Mouse (Mus musculus) megakaryocyte, embryonic 14.5 days (primary cell): ENCODE data around the gene Ehd1. TPM values are rescaled to one million over a fixed set of nuclear protein-coding genes. Genes with fewer than 3 reads are reported as not detected.

Experiments used
- H3K27me3 ChIP-seq: replicated peaks from 2 replicates; pipeline ENCODE3; 2012; ENCODE audit warnings: inconsistent platforms
- H3K36me3 ChIP-seq: replicated peaks from 2 replicates; pipeline ENCODE3; 2012; ENCODE audit warnings: low read length, inconsistent platforms, mixed read lengths
- H3K4me1 ChIP-seq: 2 replicates; pipeline ENCODE4 v1.6.1; 2012; ENCODE audit warnings: inconsistent platforms
- H3K4me3 ChIP-seq: replicated peaks from 2 replicates; pipeline ENCODE3; 2012; ENCODE audit warnings: moderate library complexity, mild to moderate bottlenecking, inconsistent platforms
- H3K9me3 ChIP-seq: 2 replicates; pipeline ENCODE4 v1.6.1; 2012; ENCODE audit warnings: inconsistent platforms
- FLI1 ChIP-seq: IDR thresholded peaks from 2 replicates; pipeline ENCODE4 v1.6.1; 2012; ENCODE audit warnings: low read length, inconsistent platforms, mixed read lengths
- GATA1 ChIP-seq: IDR thresholded peaks from 3 replicates; pipeline ENCODE4 v1.6.1; 2012; ENCODE audit warnings: mixed read lengths, low read length, inconsistent platforms, borderline replicate concordance
- polyA plus RNA-seq: library from polyadenylated mRNA; stranded (reverse); fragments of >175 nt; gene quantifications from 2 replicates; pipeline ENCODE4 v1.2.3, GENCODE M21; 2012; ENCODE audit warnings: low replicate concordance; ENCODE audit not compliant: insufficient read depth

Ehd1 gene
- polyA plus RNA-seq, 1 experiment: 474 TPM

GRCm38 (mm10) chr19:6299450-6300267, 23.1 kb downstream of the Ehd1 start:
- peak overlapping the region; percentile 89 for H3K4me3 ChIP-seq
- TF ChIP-seq GATA1 (no peak), FLI1 (no peak)
- H3K9me3 ChIP-seq: no peaks in the 10 kb centered on the region
- peaks cover 100% of the 10 kb centered on the region for H3K4me1 ChIP-seq
- H3K27me3 ChIP-seq: no peaks in the 10 kb centered on the region
- H3K36me3 ChIP-seq: peaks cover 87% of the 10 kb centered on the region

- Histone ChIP-seq H3K36me3 (peaks cover 79% of the 10 kb centered on the region), H3K27me3 (no peaks in the 10 kb centered on the region), H3K4me1 (peaks cover 99% of the 10 kb centered on the region), H3K9me3 (no peaks in the 10 kb centered on the region), H3K4me3 (peak overlapping the region; percentile 38)
- TF ChIP-seq GATA1 (no peak), FLI1 (no peak)
Observed at GRCm38 (mm10) chr19:6300402-6300841, 23.9 kb downstream of the Ehd1 start.

DNA sequence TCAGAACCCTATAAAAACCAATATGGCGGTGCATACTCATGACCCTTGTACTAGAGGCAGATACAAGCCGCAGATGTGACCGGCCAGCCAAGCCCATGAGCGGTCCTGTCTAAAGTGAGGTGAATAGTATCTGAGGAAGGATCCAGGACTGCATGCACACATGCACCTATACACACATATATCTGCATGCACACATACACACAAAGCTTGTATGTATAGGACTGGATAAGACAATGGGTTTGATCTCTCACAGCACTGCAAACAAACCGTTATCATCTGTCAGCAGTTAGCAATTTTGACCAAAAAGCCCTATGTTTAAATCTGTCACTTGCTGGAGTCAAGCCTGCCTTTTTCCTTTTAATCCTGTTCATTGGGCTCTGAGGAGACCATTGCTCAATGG, 25.6 kb downstream of the Ehd1 start:
- no peaks in the 10 kb centered on the region for H3K9me3 ChIP-seq
- H3K4me3 ChIP-seq: no peak overlapping the region
- H3K36me3 ChIP-seq: peaks cover 63% of the 10 kb centered on the region
- H3K27me3 ChIP-seq: peaks cover 4% of the 10 kb centered on the region
- H3K4me1 ChIP-seq: peaks cover 99% of the 10 kb centered on the region
- TF ChIP-seq FLI1 (no peak), GATA1 (no peak)

- H3K4me3 ChIP-seq: peak overlapping the region; percentile 35
- H3K9me3 ChIP-seq: no peaks in the 10 kb centered on the region
- TF ChIP-seq FLI1 (no peak), GATA1 (no peak)
- peaks cover 59% of the 10 kb centered on the region for H3K36me3 ChIP-seq
- H3K27me3 ChIP-seq: peaks cover 4% of the 10 kb centered on the region
- H3K4me1 ChIP-seq: peaks cover 99% of the 10 kb centered on the region
Observed at GRCm38 (mm10) chr19:6302522-6302921, 26.0 kb downstream of the Ehd1 start.

GRCm38 (mm10) chr19:6303831-6304230, 27.3 kb downstream of the Ehd1 start:
- Histone ChIP-seq H3K4me1 (peaks cover 95% of the 10 kb centered on the region), H3K9me3 (no peaks in the 10 kb centered on the region), H3K4me3 (no peak overlapping the region), H3K27me3 (peaks cover 14% of the 10 kb centered on the region), H3K36me3 (peaks cover 46% of the 10 kb centered on the region)
- TF ChIP-seq FLI1 (no peak), GATA1 (no peak)

GRCm38 (mm10) chr19:6304787-6305516, 28.4 kb downstream of the Ehd1 start:
- peaks cover 17% of the 10 kb centered on the region for H3K27me3 ChIP-seq
- TF ChIP-seq FLI1 (no peak), GATA1 (no peak)
- no peaks in the 10 kb centered on the region for H3K9me3 ChIP-seq
- H3K4me1 ChIP-seq: peaks cover 84% of the 10 kb centered on the region
- H3K4me3 ChIP-seq: no peak overlapping the region
- H3K36me3 ChIP-seq: peaks cover 38% of the 10 kb centered on the region

DNA sequence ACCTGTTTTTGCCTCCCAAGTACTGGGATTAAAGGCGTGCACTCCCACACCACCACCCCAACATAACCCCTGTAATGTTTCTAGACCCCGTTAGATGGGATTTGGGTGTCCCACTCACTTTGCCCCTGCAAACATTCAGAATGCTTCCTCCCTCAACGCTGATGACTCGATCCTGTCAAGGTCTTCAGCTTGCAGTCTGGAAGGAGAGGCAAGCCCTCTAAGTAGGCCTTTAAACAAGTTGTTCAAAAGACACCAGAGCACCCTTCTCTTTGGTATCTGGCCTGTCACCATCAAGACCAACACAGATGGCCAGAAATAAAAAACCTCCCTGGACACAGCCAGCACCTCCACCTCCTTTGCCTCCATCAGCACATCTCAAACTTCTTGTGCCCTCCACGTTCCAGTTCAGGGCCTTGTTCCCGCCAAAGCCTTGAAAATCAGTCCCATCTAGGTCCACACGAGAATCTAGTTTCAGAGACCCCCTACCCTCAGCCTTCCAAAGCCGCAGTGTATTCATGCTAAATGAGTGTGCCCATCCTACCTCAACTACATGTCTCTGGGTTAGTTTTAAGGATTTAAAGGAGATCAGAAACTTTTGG, 29.1 kb downstream of the Ehd1 start:
- peaks cover 22% of the 10 kb centered on the region for H3K27me3 ChIP-seq
- H3K4me1 ChIP-seq: peaks cover 80% of the 10 kb centered on the region
- TF ChIP-seq GATA1: no peak
- TF ChIP-seq FLI1: no peak
- H3K4me3 ChIP-seq: peak overlapping the region; percentile 92
- H3K9me3 ChIP-seq: no peaks in the 10 kb centered on the region
- peaks cover 38% of the 10 kb centered on the region for H3K36me3 ChIP-seq

DNA sequence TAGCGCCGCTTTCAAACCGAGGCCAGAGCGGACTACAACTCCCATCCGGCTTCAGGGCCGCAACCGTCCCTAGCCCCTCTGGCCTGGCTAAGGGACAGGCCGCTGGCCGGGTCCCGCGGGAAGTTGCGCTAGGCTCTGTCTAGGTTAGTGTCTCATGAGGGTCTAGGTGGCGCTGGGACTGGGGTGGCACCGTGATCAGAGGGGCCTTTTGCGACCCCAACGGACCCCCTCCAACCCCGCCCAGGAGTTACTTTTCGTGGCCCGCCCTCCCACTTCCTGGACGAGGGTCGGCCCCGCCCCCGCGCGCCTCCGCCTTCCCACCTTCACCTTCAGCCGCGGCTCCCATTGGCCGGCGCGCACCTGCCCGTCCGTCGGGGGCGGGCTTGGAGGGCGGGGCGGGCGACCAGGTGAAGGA, 29.6 kb downstream of the Ehd1 start, which contains the start of gene Cdc42bpg:
TSS of gene Cdc42bpg (plus strand) at position 320 of the 415 bp plus-strand sequence.
- peaks cover 38% of the 10 kb centered on the region for H3K36me3 ChIP-seq
- TF ChIP-seq FLI1 (no peak), GATA1 (no peak)
- peaks cover 26% of the 10 kb centered on the region for H3K27me3 ChIP-seq
- no peaks in the 10 kb centered on the region for H3K9me3 ChIP-seq
- H3K4me3 ChIP-seq: peak within 1 kb of the TSS; percentile 92
- peaks cover 75% of the 10 kb centered on the region for H3K4me1 ChIP-seq

GRCm38 (mm10) chr19:6306586-6306985, 30.1 kb downstream of the Ehd1 start:
- peak overlapping the region; percentile 92 for H3K4me3 ChIP-seq
- peaks cover 71% of the 10 kb centered on the region for H3K4me1 ChIP-seq
- H3K27me3 ChIP-seq: peaks cover 27% of the 10 kb centered on the region
- H3K9me3 ChIP-seq: no peaks in the 10 kb centered on the region
- H3K36me3 ChIP-seq: peaks cover 39% of the 10 kb centered on the region
- TF ChIP-seq FLI1: no peak
- TF ChIP-seq GATA1: no peak
